10 mouse cellular contexts compared by ENCODE assay signal in genomic region chr19:4879324-4879703, GRCm38 (mm10). TPM values are rescaled to one million over a fixed set of nuclear protein-coding genes. Genes with fewer than 3 reads are reported as not detected.
DNase-seq lines count a peak whose midpoint lies in the region; ATAC-seq and TF ChIP-seq lines count a peak whose summit lies in the region.
"Had no signal": no experiment of that assay in that cellular context is flagged by ENCODE, and none has a peak within 500 bp of the region (broad histone marks: within the 10 kb centered on the region; RNA-seq: fewer than 3 reads in every experiment).

No protein-coding gene starts in this region.

- dilution Hi-C loops in CH12.LX (cut with MboI; ENCODE audit: extremely low pct_ligation_motif_present, extremely low pct_unique_long_range_greater_than_20kb, low sequenced_read_pairs) = no loop called here

- no peaks in the 10 kb centered on the region for H3K9me3 ChIP-seq in erythroblast, embryonic 14.5 days (ENCODE audit: control insufficient read depth, low read length)
- H3K9me3 ChIP-seq in CH12.LX (replicated peaks; ENCODE audit: low read length) = no peaks in the 10 kb centered on the region
- H3K9me3 ChIP-seq in forebrain, postnatal 0 days (ENCODE audit: low read length) = no peaks in the 10 kb centered on the region
- no peaks in the 10 kb centered on the region for H3K9me3 ChIP-seq in liver, postnatal 0 days (ENCODE audit: low read length)

- peaks cover 23% of the 10 kb centered on the region for H3K27me3 ChIP-seq in erythroblast, embryonic 14.5 days (ENCODE audit: control insufficient read depth)
- peaks cover 26% of the 10 kb centered on the region for H3K27me3 ChIP-seq in CH12.LX (replicated peaks)
- no peaks in the 10 kb centered on the region for H3K27me3 ChIP-seq in forebrain, postnatal 0 days (ENCODE audit: insufficient read depth, low read length)
- H3K27me3 ChIP-seq in liver, postnatal 0 days (ENCODE audit: insufficient read depth, low read length) = 0 out of 2 replicates have a peak, but pooled peaks cover 5% of the 10 kb centered on the region

- no peak for TF ChIP-seq RAD21 in CH12.LX (IDR thresholded peaks at IDR 0.05; ENCODE audit: low read depth, low read length)

- peak overlapping the region; percentile 57 for H3K9ac ChIP-seq in CH12.LX (ENCODE audit: insufficient read depth, low read depth)
- peak overlapping the region; percentile 74 for H3K9ac ChIP-seq in forebrain, postnatal 0 days
- H3K9ac ChIP-seq in liver, postnatal 0 days (replicated peaks) = peak overlapping the region; percentile 96

- no peak for TF ChIP-seq CTCF in CH12.LX (conservative IDR thresholded peaks at IDR 0.05 in 1 of 2, IDR thresholded peaks at IDR 0.05 in 1 of 2; ENCODE audit: low read depth in 2 of 2, low read length in 2 of 2)
- no peak for TF ChIP-seq CTCF in forebrain, postnatal 0 days (IDR thresholded peaks at IDR 0.05; ENCODE audit: low read depth)
- no peak for TF ChIP-seq CTCF in liver, postnatal 0 days (IDR thresholded peaks at IDR 0.05; ENCODE audit: low read depth)

- TF ChIP-seq POLR2A in CH12.LX (IDR thresholded peaks at IDR 0.05; ENCODE audit: low read depth, low read length) = no peak

- H3K4me3 ChIP-seq in erythroblast, embryonic 14.5 days (replicated peaks) = peak overlapping the region; percentile 79
- H3K4me3 ChIP-seq in CH12.LX (replicated peaks in 1 of 3; ENCODE audit: low read depth in 2 of 3, low read length in 2 of 3, poor library complexity in 1 of 3) = peak overlapping the region; percentile 84 to 97 (median 84)
- peak overlapping the region; percentile 82 for H3K4me3 ChIP-seq in forebrain, postnatal 0 days (ENCODE audit: low read depth, low read length)
- H3K4me3 ChIP-seq in liver, postnatal 0 days (ENCODE audit: low read depth, low read length) = peak overlapping the region; percentile 97

- ATAC-seq in erythroblast, adult 5-6 weeks (replicated peaks; ENCODE audit: low FRiP score, poor library complexity, severe bottlenecking) = no peak
- ATAC-seq in forebrain, postnatal 0 days = no peak
- ATAC-seq in liver, postnatal 0 days = no peak

- H3K36me3 ChIP-seq in erythroblast, embryonic 14.5 days (ENCODE audit: control insufficient read depth) = peaks cover 47% of the 10 kb centered on the region
- peaks cover 18 to 41% of the 10 kb centered on the region in 2 experiments for H3K36me3 ChIP-seq in CH12.LX (replicated peaks in 1 of 2; ENCODE audit: control insufficient read depth in 1 of 2, insufficient read depth in 1 of 2, low read length in 1 of 2)
- peaks cover 3% of the 10 kb centered on the region; the same call in 1 of the 2 replicates for H3K36me3 ChIP-seq in forebrain, postnatal 0 days (ENCODE audit: insufficient read depth)
- H3K36me3 ChIP-seq in liver, postnatal 0 days (replicated peaks; ENCODE audit: insufficient read depth, low read length) = peaks cover 10% of the 10 kb centered on the region

- TF ChIP-seq EP300 in CH12.LX (IDR thresholded peaks at IDR 0.05; ENCODE audit: low read length) = no peak
- no peak for TF ChIP-seq EP300 in liver, postnatal 0 days (IDR thresholded peaks at IDR 0.05; ENCODE audit: low read depth)

- peak; percentile 14 for DNase-seq in CH12.LX (ENCODE audit: extremely low read depth)
- DNase-seq in forebrain, postnatal 0 days = no peak
- DNase-seq in liver, postnatal 0 days = no peak
- DNase-seq in urinary bladder, postnatal 25 days (ENCODE audit: low spot score) = no peak
- DNase-seq in adrenal gland, adult 8-10 months = no peak
- DNase-seq in retina, embryonic 14.5 days (ENCODE audit: low spot score) = no peak

- 63% methylated on average over 10 of the region's 10 CpGs for WGBS in forebrain, postnatal 0 days
- 54% methylated on average over 10 of the region's 10 CpGs for WGBS in liver, postnatal 0 days (ENCODE audit: insufficient replicate concordance)

- H3K27ac ChIP-seq in CH12.LX (ENCODE audit: insufficient read depth, low read depth) = no peak overlapping the region
- H3K27ac ChIP-seq in forebrain, postnatal 0 days (ENCODE audit: low read depth, low read length) = peak overlapping the region; percentile 72; the same call in 1 of the 2 replicates
- H3K27ac ChIP-seq in liver, postnatal 0 days (ENCODE audit: low read depth) = no peak overlapping the region

- in situ Hi-C loops in CH12.LX (cut with MboI; ENCODE audit: low pct_ligation_motif_present, low pct_unique_long_range_greater_than_20kb, low sequenced_read_pairs) = no loop called here

- peak overlapping the region; percentile 53 for H3K4me2 ChIP-seq in CH12.LX (ENCODE audit: insufficient read depth, low read depth, poor library complexity, severe bottlenecking)
- peak overlapping the region; percentile 80 for H3K4me2 ChIP-seq in forebrain, postnatal 0 days (ENCODE audit: low read depth)
- peak overlapping the region; percentile 95 for H3K4me2 ChIP-seq in liver, postnatal 0 days (ENCODE audit: low read depth, low read length)

- H3K4me1 ChIP-seq in erythroblast, embryonic 14.5 days (ENCODE audit: control insufficient read depth) = peaks cover 75% of the 10 kb centered on the region
- peaks cover 19 to 40% of the 10 kb centered on the region in 2 experiments for H3K4me1 ChIP-seq in CH12.LX (ENCODE audit: control insufficient read depth in 1 of 2, insufficient read depth in 2 of 2)
- no peaks in the 10 kb centered on the region for H3K4me1 ChIP-seq in forebrain, postnatal 0 days (ENCODE audit: insufficient read depth)
- H3K4me1 ChIP-seq in liver, postnatal 0 days (ENCODE audit: insufficient read depth) = peaks cover 18% of the 10 kb centered on the region

- no peaks in the 10 kb centered on the region; the same call in 1 of the 2 replicates for H3K79me2 ChIP-seq in CH12.LX (replicated peaks; ENCODE audit: control insufficient read depth, extremely low read depth, insufficient read depth, poor library complexity, severe bottlenecking)

TF ChIP-seq in CH12.LX, 34 proteins besides CTCF, POLR2A, EP300 and RAD21 (continues in another document):
- no peak for TF ChIP-seq ZKSCAN1 (IDR thresholded peaks at IDR 0.05; ENCODE audit: borderline replicate concordance, low read depth, low read length)

RNA-seq across cellular contexts. Expression of gene Zdhhc24, which starts 0.8 kb away (rescaled TPM):
- polyA plus RNA-seq in erythroblast, embryonic 14.5 days (2012) = 1.1 and 1.2 TPM in 2 replicates
- 4.0 and 12.1 TPM in 2 replicates for total RNA-seq in erythroblast, adult 5-6 weeks (2015; ENCODE audit: low replicate concordance)
- total RNA-seq in erythroblast, adult 5-6 weeks (2017; ENCODE audit: low replicate concordance) = 9.6 and 10.5 TPM in 2 replicates
- total RNA-seq in CH12.LX (2012; rRNA removed) (8.0 and 8.4 TPM in 2 replicates), CH12.LX (2014; rRNA removed) (4.5 and 5.0 TPM in 2 replicates)
- polyA plus RNA-seq in CH12.LX (2012; ENCODE audit: insufficient read length, low read depth) = 4.7 and 5.0 TPM in 2 replicates
- 22.2 and 24.1 TPM in 2 replicates for total RNA-seq in forebrain, postnatal 0 days (2014; rRNA removed)
- polyA plus RNA-seq in forebrain, postnatal 0 days (2015; fragmentation: Nextera tagmentation; extraction: Ambion mirVana) = 9.1 and 15.2 TPM in 2 replicates
- 4.3 and 5.4 TPM in 2 replicates for polyA plus RNA-seq in liver, postnatal 0 days (2015; fragmentation: Nextera tagmentation; extraction: Ambion mirVana)
- total RNA-seq in adrenal gland, adult 8-10 months (2022) = 10 to 100 TPM; 26.3 to 35.8 (median 29.2) TPM

RNA-seq across cellular contexts. Expression of gene Actn3, which starts 1.6 kb away (rescaled TPM):
- polyA plus RNA-seq in erythroblast, embryonic 14.5 days (2012) = 0.07 and 0.20 TPM in 2 replicates
- total RNA-seq in erythroblast, adult 5-6 weeks (2015; ENCODE audit: low replicate concordance) = not detected in 2 replicates
- total RNA-seq in erythroblast, adult 5-6 weeks (2017; ENCODE audit: low replicate concordance) = 0.56 TPM in 1 of 2 replicates, not detected in the other
- total RNA-seq in CH12.LX (2012; rRNA removed) = 0.34 and 0.67 TPM in 2 replicates
- total RNA-seq in CH12.LX (2014; rRNA removed) = 0.32 TPM in 1 of 2 replicates, not detected in the other
- polyA plus RNA-seq in CH12.LX (2012; ENCODE audit: insufficient read length, low read depth) = 0.37 and 0.41 TPM in 2 replicates
- total RNA-seq in forebrain, postnatal 0 days (2014; rRNA removed) = 2.6 and 5.1 TPM in 2 replicates
- 1.8 and 2.2 TPM in 2 replicates for polyA plus RNA-seq in forebrain, postnatal 0 days (2015; fragmentation: Nextera tagmentation; extraction: Ambion mirVana)
- 0.20 and 5.1 TPM in 2 replicates for polyA plus RNA-seq in liver, postnatal 0 days (2015; fragmentation: Nextera tagmentation; extraction: Ambion mirVana)
- 1 to 10 TPM in 1 of 4 experiments, under 1 TPM in 3; 0.46 to 1.5 (median 0.75) TPM for total RNA-seq in adrenal gland, adult 8-10 months (2022)

RNA-seq across cellular contexts. Expression of gene Ctsf, which starts 24.4 kb away (rescaled TPM):
- polyA plus RNA-seq in erythroblast, embryonic 14.5 days (2012) = 12.0 and 15.6 TPM in 2 replicates
- 79.7 and 90.9 TPM in 2 replicates for total RNA-seq in erythroblast, adult 5-6 weeks (2015; ENCODE audit: low replicate concordance)
- total RNA-seq in erythroblast, adult 5-6 weeks (2017; ENCODE audit: low replicate concordance) = 51.5 and 94.7 TPM in 2 replicates
- not detected in 2 replicates for total RNA-seq in CH12.LX (2012; rRNA removed)
- not detected in 2 replicates for total RNA-seq in CH12.LX (2014; rRNA removed)
- polyA plus RNA-seq in CH12.LX (2012; ENCODE audit: insufficient read length, low read depth) = not detected in 2 replicates
- 81.0 and 117 TPM in 2 replicates for total RNA-seq in forebrain, postnatal 0 days (2014; rRNA removed)
- 74.7 and 79.4 TPM in 2 replicates for polyA plus RNA-seq in forebrain, postnatal 0 days (2015; fragmentation: Nextera tagmentation; extraction: Ambion mirVana)
- 49.4 and 54.4 TPM in 2 replicates for polyA plus RNA-seq in liver, postnatal 0 days (2015; fragmentation: Nextera tagmentation; extraction: Ambion mirVana)
- 100 to 1,000 TPM; 412 to 672 (median 540) TPM for total RNA-seq in adrenal gland, adult 8-10 months (2022)

RNA-seq across cellular contexts. Expression of gene Bbs1, which starts 27.1 kb away (rescaled TPM):
- 0.33 and 0.50 TPM in 2 replicates for polyA plus RNA-seq in erythroblast, embryonic 14.5 days (2012)
- total RNA-seq in erythroblast, adult 5-6 weeks (2015; ENCODE audit: low replicate concordance) = 0.84 and 1.5 TPM in 2 replicates
- total RNA-seq in erythroblast, adult 5-6 weeks (2017; ENCODE audit: low replicate concordance) = 0.42 and 1.2 TPM in 2 replicates
- total RNA-seq in CH12.LX (2012; rRNA removed) (2.7 and 3.0 TPM in 2 replicates), CH12.LX (2014; rRNA removed) (2.0 and 3.1 TPM in 2 replicates)
- 2.1 and 2.8 TPM in 2 replicates for polyA plus RNA-seq in CH12.LX (2012; ENCODE audit: insufficient read length, low read depth)
- 21.7 and 37.7 TPM in 2 replicates for total RNA-seq in forebrain, postnatal 0 days (2014; rRNA removed)
- 5.4 and 7.4 TPM in 2 replicates for polyA plus RNA-seq in forebrain, postnatal 0 days (2015; fragmentation: Nextera tagmentation; extraction: Ambion mirVana)
- 0.46 and 0.66 TPM in 2 replicates for polyA plus RNA-seq in liver, postnatal 0 days (2015; fragmentation: Nextera tagmentation; extraction: Ambion mirVana)
- 10 to 100 TPM in 2 of 4 experiments, 1 to 10 TPM in 2; 6.9 to 23.3 (median 12.5) TPM for total RNA-seq in adrenal gland, adult 8-10 months (2022)

RNA-seq across cellular contexts. Expression of gene Ccdc87, which starts 40.1 kb away (rescaled TPM):
- 0.01 TPM in 1 of 2 replicates, not detected in the other for polyA plus RNA-seq in erythroblast, embryonic 14.5 days (2012)
- total RNA-seq in erythroblast, adult 5-6 weeks (2015; ENCODE audit: low replicate concordance) = not detected in 2 replicates
- total RNA-seq in erythroblast, adult 5-6 weeks (2017; ENCODE audit: low replicate concordance) = not detected in 2 replicates
- not detected in 2 replicates for total RNA-seq in CH12.LX (2012; rRNA removed)
- total RNA-seq in CH12.LX (2014; rRNA removed) = not detected in 2 replicates
- not detected in 2 replicates for polyA plus RNA-seq in CH12.LX (2012; ENCODE audit: insufficient read length, low read depth)
- 0.92 and 1.1 TPM in 2 replicates for total RNA-seq in forebrain, postnatal 0 days (2014; rRNA removed)
- polyA plus RNA-seq in forebrain, postnatal 0 days (2015; fragmentation: Nextera tagmentation; extraction: Ambion mirVana) = 0.80 and 1.2 TPM in 2 replicates
- polyA plus RNA-seq in liver, postnatal 0 days (2015; fragmentation: Nextera tagmentation; extraction: Ambion mirVana) = not detected in 2 replicates
- under 1 TPM; 0.15 to 0.59 (median 0.29) TPM for total RNA-seq in adrenal gland, adult 8-10 months (2022)
- total RNA-seq: megakaryocyte-erythroid progenitor cell, adult 5-6 weeks had no signal
- polyA plus RNA-seq: thymus, postnatal 0 days had no signal

Comparison
In these comparisons a context has a peak if more than half of its experiments do, and no peak if none do; other contexts are left out.
1. RNA of gene Ctsf, which starts 24.4 kb away (total RNA-seq): 412 to 672 TPM in adrenal gland, adult 8-10 months, 81.0 to 117 TPM in forebrain, postnatal 0 days and 51.5 to 94.7 TPM in erythroblast, adult 5-6 weeks; not detected in CH12.LX; every median in the first group is over 10 times any median in the second.
2. Peak in every context shown above with its lines, with median percentiles within 50 percentile points of each other: H3K4me3 ChIP-seq, H3K4me2 ChIP-seq and H3K9ac ChIP-seq.